Mouse (Mus musculus): ENCODE data around the gene Usp2. TPM values are rescaled to one million over a fixed set of nuclear protein-coding genes. Genes with fewer than 3 reads are reported as not detected.
A peak's percentile ranks its signal among the peaks of the same experiment; 100 is the strongest.

Gene Usp2
- polyA plus RNA-seq, 1 experiment: not detected

- no peaks in the 10 kb centered on the region; the same call in 1 of the 2 replicates for H3K9me3 ChIP-seq (ENCODE audit: control insufficient read depth, low read length)
- no peak for TF ChIP-seq TAL1 (IDR thresholded peaks at IDR 0.05; ENCODE audit: low read length)
- TF ChIP-seq GATA1 (IDR thresholded peaks at IDR 0.05; ENCODE audit: low read length): no peak
- no peak overlapping the region for H3K4me3 ChIP-seq (replicated peaks)
- H3K36me3 ChIP-seq (ENCODE audit: control insufficient read depth): no peaks in the 10 kb centered on the region
- peaks cover 94% of the 10 kb centered on the region for H3K27me3 ChIP-seq (ENCODE audit: control insufficient read depth)
- H3K4me1 ChIP-seq (ENCODE audit: control insufficient read depth): peaks cover 12% of the 10 kb centered on the region
Measured at GRCm38 (mm10) chr9:44133287-44133686, 66.5 kb downstream of the Usp2 start.

GRCm38 (mm10) chr9:44134101-44134850 is 67.5 kb downstream of the Usp2 start, which contains the start of gene Mcam:
Mcam (plus strand) TSS chr9:44134469.
- Histone ChIP-seq H3K4me1 (ENCODE audit: control insufficient read depth) (peaks cover 12% of the 10 kb centered on the region), H3K36me3 (ENCODE audit: control insufficient read depth) (no peaks in the 10 kb centered on the region), H3K27me3 (ENCODE audit: control insufficient read depth) (peaks cover 84% of the 10 kb centered on the region), H3K9me3 (ENCODE audit: control insufficient read depth, low read length) (no peaks in the 10 kb centered on the region; the same call in 1 of the 2 replicates), H3K4me3 (replicated peaks) (peak within 1 kb of the TSS; percentile 31)
- TF ChIP-seq GATA1 (IDR thresholded peaks at IDR 0.05; ENCODE audit: low read length) (no peak), TAL1 (IDR thresholded peaks at IDR 0.05; ENCODE audit: low read length) (no peak)

- Histone ChIP-seq H3K36me3 (ENCODE audit: control insufficient read depth) (no peaks in the 10 kb centered on the region), H3K27me3 (ENCODE audit: control insufficient read depth) (peaks cover 76% of the 10 kb centered on the region), H3K4me3 (replicated peaks) (peak overlapping the region; percentile 31), H3K4me1 (ENCODE audit: control insufficient read depth) (peaks cover 12% of the 10 kb centered on the region), H3K9me3 (ENCODE audit: control insufficient read depth, low read length) (no peaks in the 10 kb centered on the region; the same call in 1 of the 2 replicates)
- TF ChIP-seq TAL1 (IDR thresholded peaks at IDR 0.05; ENCODE audit: low read length) (no peak), GATA1 (IDR thresholded peaks at IDR 0.05; ENCODE audit: low read length) (no peak)
Measured at GRCm38 (mm10) chr9:44134851-44135730, 68.3 kb downstream of the Usp2 start.

GRCm38 (mm10) chr9:44135731-44136411 is 69.0 kb downstream of the Usp2 start:
- H3K9me3 ChIP-seq (ENCODE audit: control insufficient read depth, low read length): no peaks in the 10 kb centered on the region; the same call in 1 of the 2 replicates
- no peak for TF ChIP-seq TAL1 (IDR thresholded peaks at IDR 0.05; ENCODE audit: low read length)
- no peak for TF ChIP-seq GATA1 (IDR thresholded peaks at IDR 0.05; ENCODE audit: low read length)
- H3K4me3 ChIP-seq (replicated peaks): no peak overlapping the region
- H3K27me3 ChIP-seq (ENCODE audit: control insufficient read depth): peaks cover 68% of the 10 kb centered on the region
- no peaks in the 10 kb centered on the region for H3K36me3 ChIP-seq (ENCODE audit: control insufficient read depth)
- peaks cover 9% of the 10 kb centered on the region for H3K4me1 ChIP-seq (ENCODE audit: control insufficient read depth)

DNA sequence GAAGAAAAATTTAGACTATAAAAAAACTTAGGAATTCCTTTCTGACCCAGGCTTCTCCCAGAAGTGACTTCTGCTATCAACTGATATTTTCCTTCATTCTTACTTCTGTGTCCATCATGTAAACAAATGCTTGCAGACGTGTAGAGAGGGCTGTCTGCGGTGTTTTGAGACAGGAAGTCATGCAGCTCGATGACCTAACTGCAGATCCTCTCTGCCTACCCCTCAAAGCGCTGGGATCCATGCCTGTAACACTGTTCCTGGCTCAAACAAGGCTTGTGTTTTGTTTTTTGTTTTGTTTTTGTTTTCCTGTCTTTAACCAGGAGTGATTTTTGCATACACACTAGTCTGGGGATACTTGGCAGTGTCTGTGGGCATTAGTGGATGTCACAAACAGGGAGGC is 71.0 kb downstream of the Usp2 start:
- Histone ChIP-seq H3K9me3 (ENCODE audit: control insufficient read depth, low read length) (no peaks in the 10 kb centered on the region; the same call in 1 of the 2 replicates), H3K4me3 (replicated peaks) (no peak overlapping the region), H3K4me1 (ENCODE audit: control insufficient read depth) (peaks cover 9% of the 10 kb centered on the region), H3K27me3 (ENCODE audit: control insufficient read depth) (peaks cover 48% of the 10 kb centered on the region), H3K36me3 (ENCODE audit: control insufficient read depth) (peaks cover 3% of the 10 kb centered on the region; the same call in 1 of the 2 replicates)
- TF ChIP-seq TAL1 (IDR thresholded peaks at IDR 0.05; ENCODE audit: low read length) (no peak), GATA1 (IDR thresholded peaks at IDR 0.05; ENCODE audit: low read length) (no peak)

DNA sequence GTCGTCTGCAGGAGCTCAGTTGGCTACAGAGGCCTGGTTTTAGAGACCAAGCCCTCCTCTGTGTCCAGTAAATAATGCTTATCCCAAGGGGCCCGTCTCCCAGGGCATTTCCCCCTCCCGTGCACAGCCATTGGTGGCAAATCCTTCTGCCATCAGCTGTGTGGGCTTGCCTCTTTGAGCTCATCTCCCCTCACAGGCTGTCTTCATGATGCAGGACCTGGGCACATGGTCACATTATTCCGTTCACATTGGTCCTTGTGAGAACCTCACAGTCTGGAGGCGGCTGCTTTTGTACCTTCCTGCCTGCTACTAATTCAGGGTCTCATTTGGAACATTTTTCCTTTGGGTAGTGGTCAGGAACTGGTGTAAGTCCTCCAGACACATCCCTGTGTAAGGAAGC is 75.1 kb downstream of the Usp2 start:
- H3K36me3 ChIP-seq (ENCODE audit: control insufficient read depth): peaks cover 29% of the 10 kb centered on the region
- TF ChIP-seq TAL1 (IDR thresholded peaks at IDR 0.05; ENCODE audit: low read length) (no peak), GATA1 (IDR thresholded peaks at IDR 0.05; ENCODE audit: low read length) (no peak)
- H3K4me1 ChIP-seq (ENCODE audit: control insufficient read depth): no peaks in the 10 kb centered on the region
- no peaks in the 10 kb centered on the region for H3K9me3 ChIP-seq (ENCODE audit: control insufficient read depth, low read length)
- no peak overlapping the region for H3K4me3 ChIP-seq (replicated peaks)
- H3K27me3 ChIP-seq (ENCODE audit: control insufficient read depth): peaks cover 7% of the 10 kb centered on the region

DNA sequence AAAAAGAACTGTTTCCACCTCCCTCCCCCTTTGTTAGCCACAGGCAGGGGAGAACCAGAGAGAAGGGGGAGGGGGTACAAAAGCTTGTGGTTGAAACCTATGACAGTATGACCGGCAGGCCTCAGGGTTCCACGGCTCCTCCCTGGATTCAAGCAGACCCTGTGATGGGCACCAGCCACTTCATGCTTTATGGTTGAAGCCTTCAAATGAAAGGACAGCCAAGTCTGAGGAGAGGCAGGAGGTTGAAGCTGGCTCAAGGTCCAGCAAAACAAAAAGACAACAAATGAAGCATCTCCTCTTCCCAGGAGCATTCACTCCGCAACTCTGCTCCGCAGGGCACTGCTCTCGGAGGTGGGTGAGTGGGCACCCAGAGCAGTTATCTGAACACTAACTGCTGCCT is 76.6 kb downstream of the Usp2 start:
- H3K27me3 ChIP-seq (ENCODE audit: control insufficient read depth): no peaks in the 10 kb centered on the region; the same call in 1 of the 2 replicates
- TF ChIP-seq TAL1 (IDR thresholded peaks at IDR 0.05; ENCODE audit: low read length) (no peak), GATA1 (IDR thresholded peaks at IDR 0.05; ENCODE audit: low read length) (no peak)
- no peaks in the 10 kb centered on the region for H3K9me3 ChIP-seq (ENCODE audit: control insufficient read depth, low read length)
- H3K36me3 ChIP-seq (ENCODE audit: control insufficient read depth): peaks cover 36% of the 10 kb centered on the region
- H3K4me1 ChIP-seq (ENCODE audit: control insufficient read depth): no peaks in the 10 kb centered on the region
- no peak overlapping the region for H3K4me3 ChIP-seq (replicated peaks)

DNA sequence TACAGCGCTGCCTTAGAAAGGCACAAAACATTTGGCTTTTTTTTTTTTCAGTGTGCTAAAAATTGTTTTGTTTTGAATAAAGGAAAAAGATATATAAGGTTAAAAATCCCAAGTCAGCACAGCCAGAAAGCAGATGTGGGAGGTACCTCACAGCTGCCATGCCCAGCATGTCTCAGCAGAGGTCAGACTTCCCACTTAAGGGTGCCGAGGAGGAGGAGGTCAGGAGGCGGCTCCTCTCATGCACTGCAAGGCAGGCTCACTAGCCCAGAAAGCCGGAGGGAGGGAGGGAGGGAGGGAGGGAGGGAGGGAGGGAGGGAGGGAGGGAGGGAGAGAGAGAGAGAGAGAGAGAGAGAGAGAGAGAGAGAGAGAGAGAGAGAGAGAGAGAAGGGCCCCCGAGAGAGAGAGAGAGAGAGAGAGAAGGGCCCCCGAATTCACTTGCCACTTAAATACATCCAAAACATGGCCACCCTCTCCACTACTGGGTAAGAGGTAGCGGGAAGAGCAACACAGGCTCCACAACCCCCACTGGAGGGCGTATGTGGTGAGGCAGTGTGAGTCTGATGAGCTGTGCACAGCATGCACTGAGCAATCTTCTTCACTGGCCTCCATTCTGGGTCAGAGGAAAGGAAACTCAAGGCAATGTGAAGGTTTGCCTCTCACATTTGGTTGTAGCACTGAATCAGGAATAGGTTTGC is 77.3 kb downstream of the Usp2 start:
- TF ChIP-seq GATA1 (IDR thresholded peaks at IDR 0.05; ENCODE audit: low read length) (no peak), TAL1 (IDR thresholded peaks at IDR 0.05; ENCODE audit: low read length) (no peak)
- H3K27me3 ChIP-seq (ENCODE audit: control insufficient read depth): no peaks in the 10 kb centered on the region
- no peak overlapping the region for H3K4me3 ChIP-seq (replicated peaks)
- H3K36me3 ChIP-seq (ENCODE audit: control insufficient read depth): peaks cover 41% of the 10 kb centered on the region
- H3K9me3 ChIP-seq (ENCODE audit: control insufficient read depth, low read length): no peaks in the 10 kb centered on the region
- no peaks in the 10 kb centered on the region for H3K4me1 ChIP-seq (ENCODE audit: control insufficient read depth)

All from erythroblast, embryonic 14.5 days (primary cell).